Mouse (Mus musculus) liver (tissue): Measurements from ENCODE around the gene Pfdn6.

Source experiments
- DNase-seq: peaks from one replicate; pipeline ENCODE4 v3.0.0-alpha.2; 2020; ENCODE audit warnings: mixed read lengths

Gene Pfdn6

DNA sequence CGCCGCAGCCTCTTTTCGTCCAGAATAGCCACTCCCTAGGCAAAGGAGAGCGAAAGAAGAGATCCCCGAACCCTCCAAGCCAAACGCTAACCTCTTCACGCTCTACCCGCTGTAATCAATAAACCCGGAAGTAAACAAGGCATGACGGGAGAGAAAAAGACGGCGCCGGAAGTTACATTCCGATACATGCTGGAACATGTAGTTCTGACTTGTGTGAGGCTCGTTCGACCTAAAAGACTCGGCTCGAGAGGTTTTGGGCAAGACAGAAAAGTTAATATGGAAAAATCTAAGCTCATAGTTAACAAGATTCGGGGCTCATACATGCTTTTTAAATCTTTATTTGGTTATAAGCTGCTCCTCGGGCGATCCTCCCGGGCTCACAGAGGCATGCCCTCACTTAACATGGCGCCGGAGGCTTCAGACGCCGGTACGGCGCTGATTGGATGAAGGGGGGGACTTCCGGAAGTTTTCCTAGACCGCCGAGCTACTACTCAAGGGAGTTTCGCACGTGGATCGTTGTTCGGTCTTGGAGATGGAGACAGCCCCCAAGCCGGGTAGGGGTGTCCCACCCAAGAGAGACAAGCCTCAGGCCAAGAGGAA, at the start of gene Pfdn6, which contains the start of gene Wdr46:
TSS of gene Pfdn6 (minus strand) at position 138 of the 600 bp plus-strand sequence.
TSS of gene Wdr46 (plus strand) at position 455 of the 600 bp plus-strand sequence.
- peak; percentile 87 for DNase-seq

DNA sequence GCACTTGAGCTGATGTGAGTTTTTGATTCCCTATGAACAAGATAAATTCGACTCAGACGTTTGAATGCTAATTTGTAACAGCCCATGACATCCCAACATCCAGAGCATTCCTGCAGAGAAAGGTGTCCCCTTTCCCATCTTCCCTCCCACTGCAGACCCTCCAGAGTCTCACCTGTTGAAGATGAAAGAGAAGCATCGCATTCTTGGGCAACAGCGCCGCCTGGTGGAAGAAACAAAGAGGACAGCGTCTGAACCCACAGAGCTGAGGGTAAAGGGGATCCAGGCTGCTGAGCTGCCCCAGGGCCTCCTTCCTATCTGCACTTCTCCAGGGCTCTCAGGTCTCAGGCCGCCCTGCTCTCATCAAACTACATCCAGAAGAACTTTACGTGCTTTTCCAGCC, 42.0 kb upstream of the Pfdn6 start:
- DNase-seq, result peak; percentile 75

DNA sequence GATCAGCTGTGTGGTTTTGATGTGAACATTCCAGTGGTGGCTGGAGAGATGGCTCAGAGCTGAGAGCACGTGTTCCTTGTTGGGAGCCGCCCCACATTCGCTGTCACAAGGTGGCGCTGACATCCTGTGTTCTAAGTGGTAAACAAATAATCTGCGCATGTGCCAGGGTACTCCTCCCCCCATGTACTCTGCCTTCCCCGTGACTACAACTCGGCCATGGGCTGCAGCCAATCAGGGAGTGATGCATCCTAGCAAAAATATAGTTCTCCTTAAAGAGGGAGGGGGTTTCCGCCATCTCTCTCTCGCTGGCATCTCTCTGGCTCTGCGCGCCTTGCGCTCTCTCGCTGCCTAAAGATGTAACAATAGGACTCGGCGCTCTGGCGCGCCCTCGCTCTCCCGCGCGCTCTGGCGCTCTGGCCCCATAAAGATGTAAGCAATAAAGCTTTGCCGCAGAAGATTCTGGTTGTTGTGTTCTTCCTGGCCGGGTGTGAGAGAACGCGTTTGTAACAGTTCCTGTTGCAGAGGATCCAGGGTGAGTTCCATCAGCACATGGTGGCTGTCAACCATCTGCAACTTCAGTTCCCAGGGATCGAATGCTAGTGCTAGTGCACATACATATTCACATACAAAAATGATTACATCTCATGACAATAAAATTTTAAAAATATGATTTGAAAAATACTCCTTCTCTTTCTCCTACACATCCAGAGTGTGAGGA, 41.2 kb upstream of the Pfdn6 start:
- DNase-seq, result peak; percentile 92

DNA sequence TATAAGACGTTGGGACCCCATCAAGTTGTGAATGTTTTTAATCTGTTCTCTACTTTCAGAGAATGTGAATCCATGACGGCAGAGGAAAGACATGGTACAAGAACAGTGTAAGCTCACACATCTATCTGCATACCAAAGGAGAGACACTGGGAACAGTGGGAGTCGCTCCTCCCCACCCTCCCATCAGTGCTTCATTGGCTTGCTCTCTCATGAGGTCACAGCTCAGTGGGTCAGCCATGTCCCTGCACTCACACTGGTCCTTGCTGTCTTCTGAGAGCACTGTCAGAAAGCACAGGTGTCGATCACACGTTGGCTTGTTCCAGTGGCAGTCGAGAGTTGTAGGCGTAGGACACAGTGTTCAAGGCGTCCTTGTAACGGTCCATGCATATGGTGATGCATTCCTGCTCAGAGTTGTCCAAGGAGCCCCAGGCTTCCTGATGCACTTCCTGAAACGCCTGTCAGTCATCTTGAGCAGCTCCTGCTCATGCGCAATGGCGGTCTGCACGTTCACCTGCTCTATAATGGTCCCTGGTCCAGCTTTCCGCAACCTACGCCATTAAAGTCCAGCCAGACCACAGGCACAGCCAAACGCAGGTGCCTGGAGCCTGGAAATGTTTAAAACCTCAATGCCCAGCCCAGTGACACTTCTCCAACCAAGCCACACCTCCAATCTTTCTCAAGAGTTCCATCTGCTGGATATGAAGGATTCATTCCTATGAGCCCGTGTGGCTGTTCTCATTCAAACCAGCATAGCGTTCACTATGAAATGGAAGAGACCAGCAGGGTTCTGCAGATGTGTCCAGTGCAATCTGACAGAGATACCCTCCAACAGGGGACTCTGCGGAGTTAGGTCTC, 40.3 kb upstream of the Pfdn6 start:
- DNase-seq, result no peak

DNA sequence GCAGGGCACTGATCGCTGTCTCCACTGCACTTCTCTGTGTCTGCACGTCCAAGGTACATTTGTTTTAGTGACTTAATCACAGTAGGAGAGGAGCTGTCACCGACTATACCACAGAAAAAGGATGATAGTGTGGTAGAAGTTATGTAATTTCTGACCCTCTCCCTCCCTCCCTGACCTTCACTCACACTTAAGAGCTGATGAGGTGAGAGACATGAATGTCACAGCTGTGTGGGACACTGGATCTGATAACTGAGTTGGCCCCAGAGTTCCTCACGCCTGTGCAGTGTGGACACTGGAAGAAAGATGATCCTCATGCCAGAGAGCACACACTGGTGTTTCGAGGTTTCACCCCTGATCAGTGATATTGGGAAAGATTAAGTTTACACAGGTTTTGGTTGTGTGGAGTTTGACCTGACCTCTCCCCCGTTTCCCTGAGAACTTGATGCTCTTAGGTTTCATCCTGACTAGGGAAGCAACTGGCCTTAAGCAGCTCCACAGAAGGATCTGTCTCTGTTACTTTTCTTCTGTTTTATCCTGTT, 39.4 kb upstream of the Pfdn6 start:
- DNase-seq, result no peak

DNA sequence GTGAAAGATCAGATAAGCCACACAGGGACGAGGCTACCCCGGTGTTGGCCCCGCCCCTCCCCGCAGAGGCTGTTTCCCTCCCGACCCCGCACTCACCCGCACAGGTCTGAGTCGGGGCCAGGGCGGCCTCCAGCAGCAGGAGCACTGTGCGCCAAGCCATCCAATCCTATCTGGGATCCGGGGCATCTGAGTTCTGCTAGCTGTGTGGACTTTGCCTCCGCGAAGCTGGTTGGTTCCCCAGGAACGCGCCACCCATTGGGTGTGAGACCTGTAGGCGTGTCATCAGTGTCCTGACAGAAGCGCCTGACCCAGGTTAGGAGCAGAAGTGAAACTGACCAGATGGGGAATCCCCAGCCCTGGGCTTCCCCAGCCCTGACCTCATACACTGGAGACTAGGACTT, 38.5 kb upstream of the Pfdn6 start:
- DNase-seq, result peak; percentile 84

DNA sequence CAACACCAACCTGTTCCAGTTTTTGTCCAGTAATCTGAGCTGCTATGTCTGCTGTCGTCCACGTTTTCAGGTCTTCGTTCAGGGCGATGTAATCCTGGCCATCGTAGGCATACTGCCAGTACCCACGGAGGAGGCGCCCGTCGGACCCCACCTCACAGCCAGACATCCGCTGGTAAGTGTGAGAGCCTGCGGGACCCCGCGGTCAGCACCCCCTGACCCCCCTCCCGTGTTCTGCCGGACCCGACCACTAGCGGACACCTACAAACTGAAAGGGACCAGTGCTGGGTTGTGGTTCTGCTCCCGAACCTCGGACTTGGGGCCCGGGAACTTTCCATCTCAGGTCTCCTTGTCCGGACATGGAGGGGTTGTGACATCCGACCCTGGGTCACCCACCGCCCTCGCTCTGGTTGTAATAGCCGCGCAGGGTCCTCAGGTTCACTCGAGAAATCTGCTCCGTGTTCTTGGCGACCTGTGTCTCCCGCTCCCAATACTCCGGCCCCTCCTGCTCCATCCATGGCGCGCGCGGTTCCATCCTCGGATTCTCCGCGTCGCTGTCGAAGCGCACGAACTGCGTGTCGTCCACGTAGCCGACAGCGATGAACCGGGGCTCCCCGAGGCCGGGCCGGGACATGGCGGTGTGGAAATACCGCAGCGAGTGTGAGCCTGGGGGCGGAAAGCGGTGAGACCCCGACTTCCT, 37.9 kb upstream of the Pfdn6 start:
- DNase-seq, result no peak

DNA sequence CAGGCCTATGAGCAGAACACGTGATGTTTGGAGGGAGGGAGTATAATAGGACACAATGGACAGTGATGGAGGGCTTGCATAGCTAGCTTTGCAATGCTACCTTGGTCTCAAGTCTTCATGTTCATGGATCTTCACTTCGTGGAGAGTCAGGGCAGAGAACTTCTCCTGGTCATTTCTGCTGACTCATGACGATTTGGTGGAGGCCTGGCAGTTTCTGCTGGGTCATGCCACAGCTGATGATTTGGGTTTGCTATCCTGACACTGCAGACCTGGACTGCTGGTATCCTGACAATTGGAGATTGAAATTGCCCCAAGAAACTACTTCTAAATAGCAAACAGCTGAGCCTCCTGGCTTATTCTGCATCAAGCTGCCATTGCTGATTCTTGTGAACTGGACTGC, 33.4 kb upstream of the Pfdn6 start:
- peak; percentile 41 for DNase-seq

DNA sequence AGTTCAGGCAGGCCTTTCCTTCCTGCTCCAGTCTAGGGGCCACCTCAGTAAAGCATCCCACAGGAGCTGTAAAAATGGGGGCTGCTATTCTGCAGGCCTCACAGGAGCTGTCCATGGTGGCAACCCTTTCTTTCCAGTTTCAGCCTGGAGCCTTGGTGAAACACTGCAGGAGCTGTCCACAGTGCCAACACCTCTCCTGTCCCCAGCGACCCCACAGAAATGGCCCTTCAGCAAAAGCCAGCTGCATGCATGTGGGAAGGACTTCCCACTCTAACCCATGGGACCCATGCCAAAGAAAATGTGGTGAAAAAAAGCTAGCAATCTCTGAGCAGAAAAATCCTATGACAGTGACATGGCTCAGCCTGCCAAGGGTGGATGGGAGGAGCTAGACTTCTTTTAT, 32.5 kb upstream of the Pfdn6 start:
- DNase-seq, result peak; percentile 45

DNA sequence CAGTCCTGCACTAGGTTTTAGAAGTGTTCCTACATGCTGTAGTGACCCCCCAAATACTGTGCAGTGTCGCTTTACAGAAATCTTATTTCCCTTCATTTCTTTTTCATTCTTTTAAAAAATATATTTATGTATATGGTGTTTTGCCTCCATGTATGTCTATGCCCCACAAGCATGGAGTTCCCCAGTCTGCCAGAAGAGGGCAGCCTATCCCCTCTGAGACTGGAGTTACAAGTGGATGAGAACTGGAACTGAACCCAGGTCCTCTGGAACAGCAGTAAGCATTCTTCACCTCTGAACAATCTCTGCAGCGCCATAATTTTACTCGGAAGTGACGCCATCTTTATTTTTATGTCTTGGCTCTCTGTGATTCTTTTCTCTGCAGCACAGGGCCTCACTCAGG, 29.3 kb upstream of the Pfdn6 start:
- DNase-seq, result peak; percentile 36

DNA sequence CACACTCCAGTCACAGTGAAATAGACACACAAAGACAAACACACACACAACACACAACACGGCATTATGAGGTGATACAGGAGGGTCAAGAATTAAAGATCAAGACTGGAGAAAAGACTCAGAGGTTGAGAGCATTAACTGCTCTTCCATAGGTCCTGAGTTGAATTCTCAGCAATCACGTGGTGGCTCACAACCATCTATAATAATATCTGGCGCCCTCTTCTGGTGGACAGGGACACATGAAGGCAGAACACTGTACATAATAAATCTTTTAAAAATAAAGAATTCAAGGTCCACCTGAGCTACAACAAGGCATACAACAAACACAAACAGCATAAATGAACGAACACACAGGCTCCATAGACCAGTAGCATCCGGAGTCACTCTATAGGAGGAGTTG, 28.8 kb upstream of the Pfdn6 start:
- DNase-seq, result no peak

DNA sequence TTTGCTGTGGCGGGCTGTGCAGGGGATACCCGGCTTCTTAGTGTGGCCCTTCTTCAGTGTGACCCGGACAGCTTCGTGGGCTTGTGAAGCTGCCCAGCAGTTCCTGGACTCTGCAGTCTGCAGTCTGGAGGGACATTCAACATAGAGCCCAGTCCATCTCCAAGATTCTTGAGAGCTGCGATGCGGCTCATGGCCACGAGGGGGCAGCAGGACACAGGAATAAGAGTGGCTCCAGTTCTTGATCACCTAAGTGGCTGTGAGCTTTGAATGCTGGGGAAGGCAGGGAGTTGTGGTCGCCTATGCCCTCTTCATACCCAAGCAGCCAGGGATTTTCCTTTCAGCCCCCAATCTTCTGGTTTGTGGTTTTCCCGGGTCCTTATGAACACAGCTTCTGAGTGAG, 28.3 kb upstream of the Pfdn6 start:
- DNase-seq, result peak; percentile 86

DNA sequence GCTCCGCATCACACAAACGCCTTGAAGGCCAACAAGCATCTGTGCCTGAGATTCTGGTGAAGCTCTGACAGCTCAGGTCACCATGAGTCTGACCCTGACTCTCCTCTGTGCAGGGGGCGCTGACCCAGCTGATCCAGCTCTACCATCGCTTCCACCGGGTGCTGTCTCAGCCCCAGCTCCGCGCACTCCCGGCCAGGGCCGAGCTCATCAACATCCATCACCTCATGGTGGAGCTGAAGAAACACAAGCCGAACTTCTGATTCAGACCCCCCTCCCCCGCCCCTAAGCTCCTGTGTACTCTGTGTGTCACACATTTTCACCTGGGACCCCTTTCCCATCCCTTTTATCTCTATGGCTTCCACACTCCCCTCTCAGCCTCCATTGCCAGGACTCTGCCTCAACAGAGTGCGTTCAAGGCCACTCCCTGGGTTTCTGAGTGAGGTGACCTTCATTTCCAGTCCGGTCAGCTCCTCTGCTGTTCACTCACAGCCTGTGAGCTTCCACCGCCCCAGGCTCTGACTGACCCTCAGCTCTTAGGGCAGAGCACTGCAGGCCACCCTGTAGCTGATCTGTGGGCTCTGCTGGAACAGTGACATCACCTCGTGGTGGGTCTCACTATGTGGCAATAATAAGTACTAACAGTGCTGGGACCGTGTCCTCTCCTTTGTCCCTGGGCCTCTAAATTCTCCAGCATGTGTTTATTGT, 25.9 kb upstream of the Pfdn6 start:
- DNase-seq, result no peak

DNA sequence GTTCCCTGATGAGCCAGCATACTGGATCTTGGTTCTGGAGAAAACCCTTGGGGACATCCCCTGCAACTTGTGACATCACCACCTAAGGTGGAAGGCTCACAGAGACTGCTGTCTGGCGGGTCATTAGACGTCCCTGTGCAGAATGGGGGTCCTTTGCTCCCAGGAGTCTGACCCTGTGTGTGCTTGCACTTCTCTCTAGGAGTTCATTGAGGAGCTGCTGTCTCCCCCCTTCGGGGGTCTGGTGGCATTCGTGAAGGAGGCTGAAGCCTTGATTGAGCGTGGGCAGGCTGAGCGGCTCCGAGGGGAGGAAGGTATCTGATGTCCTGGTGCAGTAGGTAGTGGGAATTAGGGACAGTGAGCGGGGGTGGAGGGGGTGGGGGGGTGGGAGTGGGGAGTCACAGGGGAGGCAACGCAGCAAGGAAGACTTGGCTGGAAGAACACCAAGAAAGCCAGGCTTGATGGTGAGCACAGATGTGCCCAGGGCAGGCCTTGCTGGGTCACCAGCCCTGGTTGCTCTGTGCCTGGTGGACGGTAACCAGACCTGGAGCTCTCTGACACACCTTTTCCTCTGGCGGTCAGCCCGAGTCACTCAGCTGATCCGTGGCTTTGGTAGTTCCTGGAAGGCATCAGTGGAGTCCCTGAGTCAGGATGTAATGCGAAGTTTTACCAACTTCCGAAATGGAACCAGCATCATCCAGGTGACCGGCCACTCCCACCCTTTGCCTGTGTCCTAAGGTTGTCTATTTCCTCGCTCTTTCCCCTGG, 25.1 kb upstream of the Pfdn6 start:
- no peak for DNase-seq

DNA sequence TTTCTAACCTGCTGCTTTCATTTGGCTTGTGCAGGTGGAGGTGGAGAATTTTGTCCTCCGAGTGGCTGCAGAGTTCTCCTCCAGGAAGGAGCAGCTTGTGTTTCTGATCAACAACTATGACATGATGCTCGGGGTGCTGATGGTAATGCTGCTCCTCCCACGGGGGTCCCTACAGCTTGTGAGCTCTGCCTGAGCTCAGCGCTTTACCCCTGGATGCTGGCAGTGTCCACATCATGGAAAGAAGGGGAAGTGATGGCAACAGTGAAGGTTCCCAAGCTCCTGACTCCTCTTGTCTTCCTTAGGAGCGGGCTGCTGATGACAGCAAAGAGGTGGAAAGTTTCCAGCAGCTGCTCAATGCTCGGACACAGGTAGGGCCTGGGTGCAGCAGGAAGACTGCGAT, 22.7 kb upstream of the Pfdn6 start:
- DNase-seq, result no peak

DNA sequence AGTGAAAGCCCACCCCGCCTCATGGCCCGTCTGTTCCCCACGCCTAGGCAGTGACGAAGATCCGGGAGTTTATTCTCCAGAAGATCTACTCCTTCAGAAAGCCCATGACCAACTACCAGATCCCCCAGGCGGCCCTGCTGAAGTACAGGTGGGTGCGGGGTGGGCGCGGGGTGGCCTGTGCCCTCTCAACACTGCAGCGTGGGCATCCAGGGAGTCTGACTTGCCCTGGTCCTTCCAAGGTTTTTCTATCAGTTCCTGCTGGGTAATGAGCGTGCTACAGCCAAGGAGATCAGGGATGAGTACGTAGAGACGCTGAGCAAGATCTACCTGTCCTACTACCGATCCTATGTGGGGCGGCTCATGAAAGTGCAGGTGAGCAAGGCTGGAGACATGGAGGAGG, 19.8 kb upstream of the Pfdn6 start:
- DNase-seq, result no peak

DNA sequence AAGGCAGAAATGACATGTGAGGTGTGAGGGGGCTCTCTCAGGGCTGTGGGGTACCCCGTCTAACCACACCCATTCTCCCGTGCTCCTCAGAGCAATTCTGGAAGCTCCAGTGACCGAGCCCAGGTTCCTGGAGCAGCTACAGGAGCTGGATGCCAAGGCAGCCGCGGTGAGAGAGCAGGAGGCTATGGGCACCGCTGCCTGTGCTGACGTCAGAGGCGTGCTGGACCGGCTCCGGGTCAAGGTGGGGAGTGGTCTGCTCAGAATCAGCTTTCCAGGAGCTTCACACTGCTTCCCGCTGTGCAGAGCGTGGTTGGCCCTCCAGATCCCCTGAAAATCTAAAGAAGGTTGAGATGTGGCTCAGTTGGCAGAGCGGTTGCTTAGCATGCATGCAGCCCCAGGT, 19.0 kb upstream of the Pfdn6 start:
- DNase-seq, result no peak

DNA sequence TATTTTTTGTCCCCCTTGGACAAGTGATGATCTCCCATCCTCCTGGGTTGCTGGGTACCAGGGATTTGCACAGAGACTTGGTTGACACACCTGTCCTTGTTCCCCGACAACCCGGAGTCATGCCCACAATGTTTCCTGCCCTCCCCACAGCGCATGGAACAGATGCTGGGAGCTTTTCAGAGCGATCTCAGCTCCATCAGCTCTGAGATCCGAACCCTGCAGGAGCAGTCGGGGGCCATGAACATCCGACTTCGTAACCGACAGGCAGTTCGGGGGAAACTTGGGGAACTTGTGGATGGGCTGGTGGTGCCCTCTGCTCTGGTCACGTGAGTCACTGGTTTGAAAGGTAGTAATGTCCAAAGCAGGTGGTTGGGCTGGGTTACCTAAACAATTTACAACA, 18.3 kb upstream of the Pfdn6 start:
- no peak for DNase-seq

DNA sequence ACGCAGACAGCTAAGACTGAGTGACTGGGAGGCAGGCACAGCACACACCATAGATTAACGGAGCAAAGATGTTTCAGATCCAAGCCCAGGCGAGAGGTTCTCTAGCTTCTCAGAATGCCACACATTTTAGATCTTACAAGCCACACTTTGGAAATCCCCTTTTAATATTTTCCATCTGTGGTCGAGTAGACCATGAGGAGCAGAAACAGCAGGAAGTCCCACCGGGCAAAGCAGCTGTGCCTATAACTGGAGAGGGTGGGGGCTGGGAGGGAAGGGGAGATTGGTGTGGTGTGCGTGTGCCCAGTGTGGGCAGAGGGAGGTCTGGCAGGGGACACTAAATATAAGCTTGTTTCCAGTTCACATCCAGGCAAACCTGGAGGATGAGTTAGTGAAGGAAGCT, 17.4 kb upstream of the Pfdn6 start:
- DNase-seq, result no peak

DNA sequence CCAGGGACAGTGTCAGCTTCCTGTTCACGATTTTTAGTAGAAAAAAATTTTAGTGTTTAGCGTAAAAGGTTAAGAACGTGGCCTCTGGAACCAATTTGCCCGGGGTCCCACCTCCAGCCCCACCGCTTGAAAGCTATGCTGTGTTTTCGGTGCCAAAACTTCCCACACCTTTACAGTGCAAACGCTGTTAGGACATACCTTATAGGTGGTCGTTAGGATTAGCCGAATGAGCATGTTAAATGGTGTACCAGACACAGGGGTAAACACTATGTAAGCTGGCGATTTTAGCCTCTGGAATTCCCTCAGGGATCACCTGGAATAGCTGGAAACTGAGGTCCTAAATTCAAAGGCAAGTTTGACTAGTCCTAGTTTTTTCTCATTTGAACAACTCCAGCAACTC, 16.2 kb upstream of the Pfdn6 start:
- DNase-seq, result no peak

DNA sequence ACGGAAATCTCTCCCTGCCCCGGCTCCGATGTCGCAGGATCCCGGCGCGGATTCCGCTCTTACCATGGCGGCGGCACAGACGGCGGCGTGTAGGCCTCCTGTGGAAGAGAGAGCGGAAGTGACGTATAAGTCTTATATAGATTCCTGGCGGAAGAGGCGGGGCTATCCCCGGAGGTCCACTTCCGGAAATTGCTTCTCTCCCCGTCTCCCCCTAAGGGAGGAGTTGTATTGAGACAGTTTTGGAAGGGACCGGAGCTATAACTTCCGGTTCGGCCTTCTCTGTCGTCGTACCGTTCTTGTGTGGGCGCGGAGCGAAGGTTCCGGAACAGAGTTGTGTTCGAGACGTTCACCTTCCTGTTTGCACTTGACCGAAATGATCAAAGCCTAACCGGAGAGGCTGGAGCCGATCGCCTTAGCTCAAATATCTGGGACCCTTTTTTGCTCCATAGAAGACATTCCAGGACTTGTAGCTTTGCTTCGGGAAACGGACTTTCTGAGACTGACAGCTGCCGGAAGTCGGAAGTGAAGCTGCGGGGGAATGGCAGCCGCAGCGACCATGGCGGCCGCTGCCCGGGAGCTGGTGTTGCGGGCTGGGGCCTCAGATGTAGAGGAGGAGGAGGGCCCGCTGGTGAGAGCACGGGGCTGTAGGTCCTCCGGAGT, 15.5 kb upstream of the Pfdn6 start, which contains the start of the genes Vps52 and Rps18:
TSS of gene Vps52 (plus strand) at position 258 of the 660 bp plus-strand sequence.
TSS of gene Rps18 (minus strand) at position 447 of the 660 bp plus-strand sequence.
- DNase-seq, result peak; percentile 93
